Mouse (Mus musculus) spleen, adult 2 months (tissue): ENCODE data around the gene Pepd.

ENCODE experiments used
- CTCF ChIP-seq: fragments of 200-500 bp; IDR thresholded peaks from 2 replicates; pipeline ENCODE4 v1.5.1; 2011; ENCODE audit warnings: mild to moderate bottlenecking, inconsistent platforms; ENCODE audit not compliant: insufficient read depth, insufficient read length, insufficient replicate concordance; ENCODE audit errors: extremely low read depth
- POLR2A ChIP-seq: fragments of 200-500 bp; IDR thresholded peaks from 2 replicates; pipeline ENCODE4 v1.6.1; 2011; ENCODE audit warnings: low read depth, low read length, inconsistent platforms

GRCm38 (mm10) chr7:34876787-34877186 lies 35.4 kb upstream of the Pepd start:
- TF ChIP-seq POLR2A = no peak
- no peak for TF ChIP-seq CTCF
